In genomic region chr5:123135471-123136360, GRCm38 (mm10) we compare ENCODE assay signal across 9 mouse cellular contexts. TPM values are rescaled to one million over a fixed set of nuclear protein-coding genes. Genes with fewer than 3 reads are reported as not detected.
DNase-seq lines count a peak whose midpoint lies in the region; ATAC-seq and TF ChIP-seq lines count a peak whose summit lies in the region.
"Had no signal": no experiment of that assay in that cellular context is flagged by ENCODE, and none has a peak within 500 bp of the region (broad histone marks: within the 10 kb centered on the region; RNA-seq: fewer than 3 reads in every experiment).

No protein-coding gene starts in this region.

- H3K4me2 ChIP-seq in forebrain, embryonic 14.5 days (ENCODE audit: low read length) = peak overlapping the region; percentile 90

- peak overlapping the region; percentile 94 for H3K4me3 ChIP-seq in forebrain, embryonic 14.5 days (ENCODE audit: low read depth, low read length)
- peak overlapping the region; percentile 70 for H3K4me3 ChIP-seq in left cerebral cortex, adult 2 months

- peaks cover 51% of the 10 kb centered on the region for H3K36me3 ChIP-seq in forebrain, embryonic 14.5 days (ENCODE audit: control insufficient read depth, insufficient read depth, low read length)

- peak; percentile 85 for DNase-seq in Muller cell, postnatal 12 days (ENCODE audit: inconsistent ontology term)
- DNase-seq in c-Kit-positive CD71-positive TER-119-positive erythroid progenitor cells, embryonic 14.5 days (ENCODE audit: low spot score) = peak; percentile 70
- peak; percentile 74 for DNase-seq in forebrain, embryonic 14.5 days (ENCODE audit: low spot score)
- DNase-seq in heart, postnatal 4 days = peak; percentile 94
- DNase-seq in left cerebral cortex, adult 2 months (ENCODE audit: extremely low spot score in 1 of 2, low spot score in 2 of 2) = peak; percentile 61 to 62
- DNase-seq in lung, postnatal 36 days = peak; percentile 97
- DNase-seq in right cerebral cortex, postnatal 25 days = peak; percentile 68
- no peak for DNase-seq in T-cell, adult 2 months (ENCODE audit: low spot score)

- no peaks in the 10 kb centered on the region for H3K27me3 ChIP-seq in forebrain, embryonic 14.5 days (replicated peaks; ENCODE audit: control insufficient read depth, insufficient read depth, low read length)

- peak; percentile 11 for ATAC-seq in forebrain, embryonic 14.5 days

- peak overlapping the region; percentile 100 for H3K9ac ChIP-seq in forebrain, embryonic 14.5 days (ENCODE audit: low read length)

- no peaks in the 10 kb centered on the region for H3K9me3 ChIP-seq in forebrain, embryonic 14.5 days (replicated peaks; ENCODE audit: control insufficient read depth, low read length)

- intact Hi-C loops in left cerebral cortex, adult 2 months (cut with DNase I) = no loop called here

- peaks cover 52% of the 10 kb centered on the region for H3K4me1 ChIP-seq in forebrain, embryonic 14.5 days (ENCODE audit: control insufficient read depth, insufficient read depth, low read length)

- peak overlapping the region; percentile 100 for H3K27ac ChIP-seq in forebrain, embryonic 14.5 days (ENCODE audit: low read depth, low read length)
- peak overlapping the region; percentile 100 for H3K27ac ChIP-seq in left cerebral cortex, adult 2 months

- WGBS in forebrain, embryonic 14.5 days = 2% methylated on average over 30 of the region's 30 CpGs

- no peak; the same call in 1 of the 2 replicates for TF ChIP-seq CTCF in left cerebral cortex, adult 2 months (IDR thresholded peaks at IDR 0.05)

RNA-seq across cellular contexts. Expression of gene Rhof, which starts 3.2 kb away (rescaled TPM):
- polyA plus RNA-seq in forebrain, embryonic 14.5 days (2014; fragmentation: Nextera tagmentation; extraction: Ambion mirVana) = 6.8 and 10.5 TPM in 2 replicates
- total RNA-seq in heart, postnatal 4 days (2021) = under 1 TPM; 0.36 to 0.71 TPM
- total RNA-seq in left cerebral cortex, adult 2 months (2021) = 10 to 100 TPM; 48.5 to 48.9 TPM

RNA-seq across cellular contexts. Expression of gene Setd1b, which starts 6.3 kb away (rescaled TPM):
- polyA plus RNA-seq in forebrain, embryonic 14.5 days (2014; fragmentation: Nextera tagmentation; extraction: Ambion mirVana) = 8.6 and 11.6 TPM in 2 replicates
- total RNA-seq in heart, postnatal 4 days (2021) = 10 to 100 TPM; 22.2 to 23.0 TPM
- 10 to 100 TPM; 32.4 to 42.2 TPM for total RNA-seq in left cerebral cortex, adult 2 months (2021)

RNA-seq across cellular contexts. Expression of gene Psmd9, which starts 33.5 kb away (rescaled TPM):
- 52.5 and 63.5 TPM in 2 replicates for polyA plus RNA-seq in forebrain, embryonic 14.5 days (2014; fragmentation: Nextera tagmentation; extraction: Ambion mirVana)
- 10 to 100 TPM; 22.8 to 24.8 TPM for total RNA-seq in heart, postnatal 4 days (2021)
- total RNA-seq in left cerebral cortex, adult 2 months (2021) = 10 to 100 TPM; 23.4 to 24.9 TPM

RNA-seq across cellular contexts. Expression of gene Hpd, which starts 46.8 kb away (rescaled TPM):
- not detected in 2 replicates for polyA plus RNA-seq in forebrain, embryonic 14.5 days (2014; fragmentation: Nextera tagmentation; extraction: Ambion mirVana)
- total RNA-seq in heart, postnatal 4 days (2021) = not detected
- not detected for total RNA-seq in left cerebral cortex, adult 2 months (2021)
- total RNA-seq: layer of hippocampus, adult 18-20 months had no signal

Comparison
In these comparisons a context has a peak if more than half of its experiments do, and no peak if none do; other contexts are left out.
1. RNA of gene Rhof, which starts 3.2 kb away (total RNA-seq): 48.5 to 48.9 TPM in left cerebral cortex, adult 2 months; 0.36 to 0.71 TPM in heart, postnatal 4 days; every median in the first group is over 10 times any median in the second.